Mouse (Mus musculus) brain, adult 2 months (tissue): ENCODE results near the gene Szrd1.

Experiments
- DNase-seq: peaks from one replicate; pipeline ENCODE4 v3.0.0; 2011; ENCODE audit warnings: low read depth, low spot score

The Szrd1 gene

GRCm38 (mm10) chr4:141068655-141069054 is 70.9 kb downstream of the Szrd1 start:
- no peak for DNase-seq

GRCm38 (mm10) chr4:141067516-141068046 is 72.0 kb downstream of the Szrd1 start:
- no peak for DNase-seq

DNA sequence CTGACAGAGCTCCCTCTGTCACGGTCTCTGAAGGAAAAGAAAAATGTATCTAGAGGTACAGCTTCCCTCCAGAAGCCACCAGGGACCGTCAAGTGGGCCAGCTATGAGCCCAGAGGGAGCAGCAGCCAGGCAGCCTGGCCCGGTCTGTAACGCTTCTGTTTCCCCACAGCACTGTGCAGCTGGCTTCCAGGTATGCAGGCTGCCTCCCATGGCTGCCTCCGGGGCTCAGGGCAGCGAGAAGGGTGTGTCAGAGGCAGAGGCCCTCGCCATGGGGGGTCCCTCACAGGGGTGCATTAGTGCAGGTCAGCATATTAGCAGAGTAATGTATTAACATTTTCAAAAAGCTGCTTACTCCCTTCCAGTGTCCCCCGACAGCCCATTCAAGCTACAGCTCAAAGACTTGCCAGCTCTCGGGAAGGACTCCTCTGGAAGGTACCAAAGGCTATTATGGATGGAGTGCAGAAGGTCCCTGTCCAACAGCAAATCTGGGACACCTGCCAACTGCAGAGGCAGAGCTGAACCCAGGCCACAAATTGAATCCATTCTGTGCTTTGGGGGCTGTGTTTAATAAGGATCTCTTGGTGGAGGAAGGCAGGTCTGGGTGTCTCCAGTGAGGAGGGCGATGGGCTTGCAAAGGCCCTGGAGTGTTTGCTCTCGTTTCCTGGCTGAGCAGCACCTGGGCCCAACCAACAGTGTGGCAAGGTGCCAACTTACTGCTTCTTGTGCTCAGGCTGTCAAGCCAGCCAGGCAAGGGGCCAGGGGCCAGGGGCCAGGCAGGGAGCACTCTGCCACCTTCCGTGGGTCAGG is 72.7 kb downstream of the Szrd1 start:
- peak; percentile 81 for DNase-seq

DNA sequence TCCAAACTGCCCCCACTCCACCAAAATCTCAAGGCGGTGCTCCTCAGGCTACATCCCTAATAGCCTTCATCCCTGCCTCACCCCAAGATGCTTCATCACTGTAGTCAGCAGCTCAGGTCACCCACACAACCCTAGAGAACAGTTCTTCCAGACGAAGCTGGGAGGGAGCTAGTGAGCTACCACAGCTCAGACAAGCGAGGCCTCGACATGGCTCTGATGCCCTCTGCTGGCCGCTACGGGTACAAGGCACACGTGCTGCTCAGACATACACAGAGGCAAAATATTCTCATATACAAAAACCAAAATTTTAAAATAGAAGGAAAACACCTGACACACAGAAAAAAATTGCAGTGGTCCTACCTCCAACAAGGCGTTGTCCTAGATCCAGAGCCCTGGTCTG is 74.5 kb downstream of the Szrd1 start:
- peak; percentile 97 for DNase-seq

DNA sequence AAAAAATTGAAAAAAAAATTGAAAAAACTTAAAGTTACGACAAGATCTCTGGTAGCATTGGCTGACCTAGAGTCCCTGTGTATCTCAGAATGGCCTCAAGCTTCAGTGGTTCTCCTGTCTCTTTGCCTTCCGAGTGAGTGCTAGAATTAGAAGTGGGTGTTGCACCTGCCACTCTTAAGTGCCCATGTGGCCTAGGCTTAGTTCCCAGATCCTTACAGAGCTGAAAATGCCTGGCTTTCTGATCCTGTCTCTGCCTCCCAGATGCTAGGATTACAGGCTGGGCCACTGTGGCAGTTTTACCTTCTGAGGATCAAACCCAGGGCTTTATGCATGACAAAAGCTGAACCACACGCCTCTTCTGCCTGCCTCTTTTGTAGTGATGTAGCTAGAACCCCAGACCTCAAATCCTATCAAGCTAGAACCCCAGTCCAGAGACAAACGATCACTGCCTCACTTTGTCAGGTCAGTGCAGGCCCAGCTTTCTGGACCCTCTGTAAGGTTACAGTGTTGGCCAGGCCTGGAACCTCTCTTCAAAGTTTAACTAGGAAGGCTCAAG is 75.4 kb downstream of the Szrd1 start:
- no peak for DNase-seq
